Mouse (Mus musculus) adrenal gland, postnatal 25 days (tissue): ENCODE measurements around the gene Myh15. TPM values are rescaled to one million over a fixed set of nuclear protein-coding genes. Genes with fewer than 3 reads are reported as not detected.
"Not testable (repeated sequence)": the region's sequence is repeated elsewhere in the genome, so short reads cannot be mapped to it uniquely, and the experiment has no call there.

Experiments used
- DNase-seq: peaks from one replicate; pipeline ENCODE4 v3.0.0; 2021; ENCODE audit warnings: mixed read lengths
- long read RNA-seq: library from polyadenylated mRNA; stranded (forward); transcript quantifications from one replicate; pipeline ENCODE4 v2.0.0, GENCODE M21; 2021
- total RNA-seq: library from RNA; stranded (reverse); gene quantifications from 2 replicates; pipeline ENCODE4 v1.2.3, GENCODE M21; 2021

Gene Myh15
- total RNA-seq = not detected in 2 replicates
- long read RNA-seq = 0 reads

DNA sequence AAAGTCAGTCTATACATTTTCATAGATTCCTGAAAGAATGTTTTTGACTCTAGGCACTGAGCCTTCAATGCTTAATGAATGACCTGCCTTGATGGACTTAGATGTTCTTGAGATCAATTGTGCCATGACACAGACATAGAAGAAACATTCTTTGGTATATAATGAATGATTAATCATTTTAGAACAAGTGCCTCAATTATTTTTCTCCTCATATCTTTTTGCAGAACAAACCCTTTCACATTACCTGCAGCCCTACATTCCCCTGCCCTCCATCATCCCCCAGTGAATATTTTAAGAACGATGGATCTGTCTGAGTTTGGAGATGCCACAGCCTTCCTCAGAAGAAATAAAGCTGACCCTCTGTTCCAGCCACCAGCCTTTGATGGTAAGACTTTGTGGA is at the start of gene Myh15:
Gene Myh15, plus strand, starts transcription at position 301 of the 400 bp plus-strand sequence.
- DNase-seq = no peak

DNA sequence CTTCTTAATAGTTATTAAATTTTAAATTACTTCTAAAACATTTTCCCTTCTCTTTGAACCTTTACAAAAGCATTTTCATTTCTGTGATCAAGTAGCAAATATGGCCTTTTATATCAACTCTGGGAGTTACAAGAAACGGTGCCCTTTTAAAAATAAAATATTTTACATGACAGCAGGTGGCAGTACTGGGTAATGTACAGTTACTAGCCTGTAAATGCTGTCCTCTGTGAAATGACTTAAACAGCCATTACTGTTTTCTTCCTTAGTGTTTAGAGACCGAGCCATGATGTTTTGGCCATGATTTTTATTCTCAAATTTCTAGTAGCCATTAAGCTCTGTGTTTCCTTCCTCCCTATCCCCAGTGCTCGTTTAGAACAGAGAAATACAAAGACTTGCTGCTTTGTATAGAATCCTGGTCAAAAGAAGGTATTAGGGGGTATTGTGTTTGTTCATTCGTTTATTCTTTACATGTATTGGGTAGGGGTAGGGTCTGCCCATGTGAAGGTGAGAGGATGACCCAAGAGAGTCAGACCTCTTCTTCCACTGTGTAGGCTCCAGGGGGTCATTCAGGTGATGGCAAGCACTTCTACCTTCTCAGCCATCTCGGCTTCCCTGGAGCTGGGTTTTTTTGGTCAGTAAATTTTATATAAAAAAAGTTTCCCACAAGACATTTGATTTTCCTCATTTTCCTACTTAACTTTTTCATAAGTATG is 40.5 kb upstream of the Myh15 start:
- DNase-seq = no peak

DNA sequence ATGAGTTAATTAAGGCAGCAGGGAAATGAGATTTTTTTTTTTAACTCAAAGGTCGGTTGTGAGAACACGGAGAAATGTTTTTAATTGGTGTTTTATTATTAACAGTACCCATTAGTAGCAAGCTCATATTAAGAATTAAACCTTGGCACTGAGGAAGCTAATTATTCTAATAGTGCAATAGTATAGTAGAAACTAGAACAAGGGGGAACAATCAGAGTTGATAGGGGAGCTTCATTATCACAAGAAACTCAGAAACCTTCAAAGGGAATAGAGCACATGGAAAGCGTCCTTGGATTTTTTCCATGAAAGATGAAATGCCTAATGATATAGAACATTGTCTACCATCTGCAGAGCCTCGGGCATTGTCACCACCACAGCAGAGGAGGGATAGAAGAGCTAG is 21.4 kb upstream of the Myh15 start:
- no peak for DNase-seq

DNA sequence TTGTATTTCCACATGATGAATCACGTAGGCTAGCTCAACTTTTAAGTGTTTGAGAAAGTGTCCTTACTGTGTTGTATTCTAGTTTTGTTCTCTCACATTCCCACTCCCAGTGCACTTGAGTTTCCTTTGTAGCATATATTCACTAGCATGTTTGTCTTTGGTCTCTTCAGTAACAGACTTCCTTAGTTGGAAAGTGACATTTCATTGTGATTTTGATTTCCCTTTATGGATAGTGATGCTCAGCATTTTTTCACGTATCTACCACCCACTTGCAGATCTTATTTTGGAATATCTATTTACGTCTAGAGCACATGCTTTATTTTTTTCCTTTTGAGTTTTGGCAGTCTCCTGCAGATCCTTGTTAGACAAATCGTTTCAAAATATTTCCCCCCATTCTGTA is 19.5 kb upstream of the Myh15 start:
- no peak for DNase-seq

DNA sequence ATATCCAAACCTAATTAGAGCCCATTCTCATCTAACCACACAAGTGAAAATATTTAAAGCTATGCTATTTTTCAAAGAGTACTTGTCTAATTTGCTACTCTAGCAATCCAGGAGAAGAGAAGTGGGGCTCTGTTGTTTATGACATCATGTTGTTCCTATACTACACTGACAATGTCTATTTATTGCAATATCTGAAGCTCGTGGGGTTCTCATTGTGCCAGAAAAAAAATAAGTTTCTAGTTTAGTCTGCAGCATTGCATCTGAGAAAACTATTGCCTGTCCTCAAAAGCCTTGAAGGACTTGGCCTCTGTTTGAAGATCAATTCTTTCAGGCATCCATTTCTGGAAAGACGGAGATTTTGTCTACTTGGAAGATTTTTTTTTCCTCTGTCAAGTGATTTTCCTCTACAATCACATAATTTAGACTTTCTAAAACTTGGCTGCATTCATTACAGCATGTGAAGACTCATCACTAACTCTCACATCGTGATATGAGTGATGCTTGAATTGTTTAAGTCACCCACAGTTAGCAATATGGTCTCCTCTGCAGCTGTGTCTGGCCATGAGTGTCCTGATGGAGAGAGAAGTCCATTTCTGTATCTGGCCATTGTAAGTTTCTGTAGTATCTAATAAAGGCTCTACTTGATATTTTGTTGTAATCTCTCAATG is 16.6 kb upstream of the Myh15 start:
- no peak for DNase-seq

DNA sequence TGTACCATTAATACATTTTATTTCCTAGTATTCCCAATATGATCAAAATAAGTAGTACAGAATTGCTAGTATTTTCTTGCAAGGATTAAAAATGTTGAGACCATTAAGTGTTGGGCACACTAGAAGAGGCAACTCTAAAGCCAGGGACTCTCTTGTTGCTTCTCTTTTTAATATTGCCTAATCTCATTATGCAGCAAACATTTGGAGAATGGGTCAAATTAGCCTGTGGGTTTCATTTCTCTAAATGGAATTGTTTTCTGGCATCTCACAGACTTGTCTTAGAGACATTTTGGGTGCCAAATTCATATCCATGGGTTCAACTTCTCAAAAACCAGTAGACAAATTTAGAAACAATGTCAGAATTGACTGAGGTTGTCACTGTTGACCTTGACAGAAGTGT is 8.1 kb upstream of the Myh15 start:
- DNase-seq = no peak

DNA sequence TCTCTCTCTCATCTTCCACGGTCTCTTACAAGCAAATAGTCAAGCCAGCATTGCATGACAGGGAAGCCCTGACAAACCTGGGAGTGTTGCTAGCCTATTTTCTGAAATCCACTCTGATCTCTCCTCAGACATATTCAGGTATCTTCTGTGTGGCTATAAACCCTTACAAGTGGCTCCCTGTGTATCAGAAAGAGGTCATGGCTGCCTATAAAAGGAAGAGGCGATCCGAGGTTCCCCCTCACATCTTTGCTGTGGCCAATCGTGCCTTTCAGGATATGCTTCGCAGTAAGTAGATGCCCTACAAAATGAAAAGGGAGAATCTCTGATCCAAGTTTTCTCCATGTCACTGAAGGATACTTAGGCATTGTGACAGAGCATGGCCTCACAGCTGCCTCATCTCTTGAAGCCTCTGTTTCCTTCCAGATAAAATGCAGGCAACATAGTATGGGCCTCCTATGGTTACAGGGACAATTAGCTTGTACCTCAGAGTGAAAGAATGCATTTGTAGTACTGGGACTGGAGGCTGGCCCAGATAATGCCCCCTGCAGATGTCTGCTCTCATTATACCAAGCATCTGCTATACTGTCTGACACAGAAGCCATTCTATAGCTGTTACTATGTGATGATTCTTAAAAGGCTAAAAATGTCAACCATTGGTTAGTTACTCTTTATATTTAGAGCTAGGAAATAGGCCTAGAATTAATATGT is 12.1 kb downstream of the Myh15 start:
- DNase-seq = no peak

DNA sequence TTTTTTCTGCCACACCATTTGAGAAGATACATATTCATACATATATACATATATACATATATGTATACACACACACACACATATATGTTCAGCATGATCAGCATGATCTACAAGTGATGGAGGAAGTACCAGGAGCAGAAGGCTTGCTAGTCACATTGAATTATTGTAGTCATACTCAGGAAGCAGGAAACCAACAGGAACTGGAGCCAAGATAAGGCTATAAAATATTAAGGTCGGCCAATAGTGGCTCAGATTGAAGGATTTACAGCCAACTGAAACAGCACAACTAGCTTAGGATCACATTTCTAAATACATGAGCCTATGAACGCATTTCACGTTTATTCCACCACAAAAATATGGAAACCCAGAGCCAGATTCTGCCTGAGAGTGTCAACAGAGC is 14.0 kb downstream of the Myh15 start:
- no peak for DNase-seq

DNA sequence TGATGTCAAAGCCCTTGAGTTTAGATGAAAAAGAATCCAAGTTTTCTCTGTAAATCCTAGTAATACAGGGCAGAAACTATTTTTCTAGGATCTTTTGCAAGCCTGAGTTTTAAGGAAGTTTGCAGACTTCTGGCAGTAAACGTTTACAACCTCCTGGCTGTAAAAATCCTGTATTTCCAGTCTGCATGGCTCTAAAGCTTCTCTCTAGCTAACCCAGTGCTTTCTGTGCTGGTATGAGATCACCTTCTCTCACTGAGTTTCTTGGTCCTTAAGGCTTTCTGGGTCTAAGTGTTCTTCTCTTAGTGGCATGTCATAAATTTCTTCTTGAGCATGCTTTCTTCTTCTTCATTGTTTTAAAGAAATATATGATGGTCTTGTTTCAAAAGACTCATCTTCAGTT is 70.7 kb downstream of the Myh15 start:
- DNase-seq = no peak

DNA sequence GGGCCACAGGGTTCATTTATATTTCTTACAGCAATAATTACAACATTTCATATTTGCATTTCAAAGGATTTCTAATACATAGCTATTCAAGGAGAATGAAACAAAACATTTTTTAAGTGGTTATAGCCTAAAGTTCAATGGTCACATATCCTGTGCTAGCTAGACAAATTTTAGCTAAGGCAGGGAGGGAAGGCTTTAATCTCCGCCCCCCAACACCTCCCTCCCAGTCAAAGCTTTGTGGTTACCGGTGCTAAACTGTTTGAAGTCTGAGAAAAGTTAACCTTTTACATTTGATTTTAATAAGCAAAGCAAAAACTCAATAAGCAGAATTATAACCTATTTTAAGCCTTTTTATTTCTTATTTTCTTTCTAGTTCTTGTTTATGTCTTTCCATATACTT is 98.9 kb downstream of the Myh15 start:
- no peak for DNase-seq

DNA sequence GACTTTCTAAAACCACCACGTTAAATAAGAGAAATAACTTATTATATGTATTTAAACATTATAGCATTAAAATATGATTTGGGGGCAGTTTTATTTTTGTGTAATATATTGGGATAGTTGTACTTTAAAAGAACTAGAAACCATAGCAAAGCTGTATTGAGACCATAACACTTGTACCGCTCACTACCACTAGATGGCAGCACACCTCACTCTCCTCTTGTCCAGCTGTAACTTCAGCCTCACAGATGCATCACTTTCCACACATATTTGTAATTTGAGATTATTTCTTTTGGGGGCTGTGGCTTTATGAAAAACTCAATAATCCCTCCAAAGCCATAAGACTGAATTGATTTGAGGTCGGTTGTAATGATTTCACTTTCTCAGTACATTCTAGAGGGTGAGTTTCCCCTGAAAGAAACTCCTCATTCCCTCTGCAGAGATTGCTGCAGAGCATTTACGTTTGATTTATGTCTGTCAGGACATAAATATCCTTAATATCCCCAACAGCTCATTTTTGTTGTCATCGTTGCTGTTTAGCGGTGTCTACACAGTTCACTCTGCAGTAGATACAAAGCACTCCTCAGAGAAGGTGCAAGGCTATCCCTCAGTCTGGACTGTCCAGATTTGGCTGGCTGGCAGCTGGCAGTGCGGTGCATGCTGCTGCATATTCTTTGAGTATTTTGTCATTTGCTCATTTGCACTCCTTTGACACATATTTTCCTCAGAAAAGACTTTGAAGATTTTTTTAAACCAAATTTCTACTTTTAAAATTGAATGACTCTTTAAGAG is 107.3 kb downstream of the Myh15 start:
- DNase-seq = peak; percentile 40

DNA sequence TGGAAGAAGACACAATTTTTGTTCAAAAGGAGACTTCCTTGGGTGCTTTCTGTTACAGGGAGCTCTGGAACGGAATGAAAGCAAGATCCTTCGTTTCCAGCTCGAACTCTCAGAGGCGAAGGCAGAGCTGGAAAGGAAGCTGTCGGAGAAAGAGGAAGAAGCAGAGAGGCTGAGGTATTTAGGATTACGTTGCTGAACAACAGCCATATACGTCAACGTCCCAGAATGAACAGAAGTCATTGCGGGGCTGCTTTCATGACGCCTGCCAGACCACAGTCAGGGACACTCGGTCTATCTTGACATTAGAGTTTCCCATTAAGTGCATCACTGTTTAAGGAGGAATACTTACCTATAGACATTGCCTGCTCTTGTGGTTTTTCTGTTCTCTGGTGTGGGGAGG is 108.4 kb downstream of the Myh15 start:
- DNase-seq = no peak

DNA sequence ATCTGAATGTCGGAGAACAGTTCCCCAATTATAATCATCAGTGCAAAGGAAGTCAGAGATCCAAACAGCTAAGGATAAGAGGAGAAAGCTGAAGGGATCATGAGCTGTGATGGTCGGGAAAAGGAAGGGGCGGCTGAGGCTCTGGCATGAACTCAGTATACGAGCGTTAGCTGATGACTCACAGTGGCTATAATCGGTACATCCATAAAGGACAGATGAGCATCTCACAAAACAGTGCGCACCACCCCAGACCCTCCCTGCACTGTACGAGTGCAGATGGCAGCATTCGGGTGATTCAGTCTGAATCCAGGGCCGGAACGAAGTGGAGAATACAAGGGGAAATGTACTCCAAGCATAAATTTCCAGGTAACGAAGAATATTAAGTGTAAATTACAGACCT is 110.0 kb downstream of the Myh15 start:
- DNase-seq = no peak

DNA sequence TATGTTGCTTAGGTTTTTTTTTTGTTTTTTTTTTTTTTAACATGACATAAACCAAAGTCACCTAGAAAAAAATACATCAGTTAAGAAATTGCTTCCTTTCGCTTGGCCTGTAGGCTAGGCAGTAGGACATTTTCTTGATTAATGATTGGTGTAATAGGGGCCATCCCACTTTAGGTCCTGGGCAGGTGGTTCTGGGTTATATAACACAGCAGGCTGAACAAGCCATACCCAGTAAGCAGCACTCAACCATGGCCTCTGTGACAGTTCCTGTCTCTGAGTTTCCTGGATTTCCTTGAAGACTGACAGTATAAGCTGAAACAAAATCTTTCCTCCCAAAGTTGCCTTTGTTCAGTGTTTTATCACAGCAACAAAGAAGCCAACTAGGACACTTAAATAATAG is 117.8 kb downstream of the Myh15 start:
- DNase-seq = no peak

DNA sequence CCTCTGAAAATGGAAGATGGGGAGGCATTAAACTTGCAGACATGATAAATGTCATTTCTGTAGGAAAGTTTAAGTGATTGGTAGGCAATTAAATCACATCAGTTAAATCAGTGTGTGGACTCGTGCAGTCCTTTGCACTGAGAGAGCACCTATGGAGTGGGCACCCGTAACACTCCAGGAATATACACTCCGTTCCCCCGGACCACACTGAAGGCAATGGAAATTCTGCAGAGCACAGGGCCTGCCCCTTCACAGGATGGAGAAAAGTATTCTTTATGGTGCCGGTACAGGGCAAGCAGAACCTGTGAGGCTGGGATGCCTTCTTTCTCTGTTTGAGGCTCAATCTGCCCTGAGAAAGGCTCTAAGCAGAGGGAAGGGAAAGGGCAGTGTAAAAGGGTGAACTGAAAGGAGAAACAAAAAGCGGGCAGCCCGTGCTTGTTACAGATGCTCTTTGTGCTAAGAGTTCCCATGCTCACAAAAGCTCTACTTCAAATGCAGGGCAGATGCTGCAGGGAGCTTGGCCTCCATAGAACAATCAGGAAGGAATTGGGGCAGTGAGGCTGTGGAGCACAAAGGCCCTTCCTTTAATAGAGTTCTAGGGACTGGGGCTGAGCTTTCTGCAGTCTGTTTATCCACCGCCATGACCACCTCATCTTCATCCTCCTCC is 118.6 kb downstream of the Myh15 start:
- DNase-seq = no peak

DNA sequence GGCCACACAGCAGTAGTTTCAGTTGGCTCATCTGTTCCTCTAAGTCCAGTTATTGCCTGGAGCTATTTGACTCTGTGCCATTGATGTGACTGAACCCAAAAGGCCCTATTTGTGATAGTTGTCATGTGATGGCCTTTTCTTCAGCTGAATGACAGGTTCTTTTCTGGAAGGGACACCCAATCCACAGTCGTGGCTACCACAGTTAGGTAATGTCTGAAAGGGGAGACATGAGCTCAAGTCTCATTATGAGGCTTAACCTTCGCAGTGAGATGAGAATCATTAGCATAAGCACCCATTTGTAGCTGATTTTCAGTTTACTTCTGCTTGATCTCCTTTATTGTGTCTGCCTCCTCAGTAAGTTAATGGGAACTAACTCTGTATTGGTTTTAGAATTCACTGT is 136.2 kb downstream of the Myh15 start:
- no peak for DNase-seq

DNA sequence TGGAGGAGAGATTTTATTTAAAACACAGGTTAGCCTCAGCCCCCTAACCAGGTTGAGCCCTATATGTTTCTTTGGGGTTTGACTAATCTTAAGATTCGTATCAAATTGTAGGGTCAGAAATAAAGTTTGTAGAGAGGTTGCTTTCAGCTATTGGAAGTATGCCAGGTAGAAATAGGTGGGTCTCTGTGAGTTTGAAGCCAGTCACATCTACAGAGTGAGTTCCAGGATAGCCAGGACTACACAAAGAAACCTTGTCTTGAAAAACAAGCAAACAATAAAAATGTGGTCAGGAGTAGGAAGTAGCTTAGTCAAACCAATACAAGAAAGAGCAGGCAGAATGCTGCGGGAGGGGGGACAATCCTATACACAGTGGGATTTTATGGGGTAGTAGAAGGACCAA is 136.7 kb downstream of the Myh15 start:
- no peak for DNase-seq

DNA sequence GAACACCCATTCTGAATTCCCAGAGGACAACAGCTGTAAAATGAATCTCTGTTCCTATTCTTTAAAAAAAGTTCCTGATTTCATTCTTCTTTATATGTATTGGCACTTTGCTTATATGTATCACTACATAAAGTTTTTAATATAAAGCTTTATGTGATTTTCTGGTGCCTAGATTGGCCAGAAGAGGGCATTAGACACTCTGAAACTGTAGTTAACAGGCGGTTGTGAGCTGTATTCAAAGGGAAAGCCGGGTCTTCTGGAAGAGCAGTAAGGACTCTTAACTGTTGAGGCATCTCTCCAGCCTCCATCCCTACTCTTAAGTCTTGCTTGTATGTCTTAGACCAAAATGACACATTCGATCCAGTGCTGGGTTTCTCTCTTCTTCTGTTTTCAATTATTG is 139.0 kb downstream of the Myh15 start:
- DNase-seq = no peak

DNA sequence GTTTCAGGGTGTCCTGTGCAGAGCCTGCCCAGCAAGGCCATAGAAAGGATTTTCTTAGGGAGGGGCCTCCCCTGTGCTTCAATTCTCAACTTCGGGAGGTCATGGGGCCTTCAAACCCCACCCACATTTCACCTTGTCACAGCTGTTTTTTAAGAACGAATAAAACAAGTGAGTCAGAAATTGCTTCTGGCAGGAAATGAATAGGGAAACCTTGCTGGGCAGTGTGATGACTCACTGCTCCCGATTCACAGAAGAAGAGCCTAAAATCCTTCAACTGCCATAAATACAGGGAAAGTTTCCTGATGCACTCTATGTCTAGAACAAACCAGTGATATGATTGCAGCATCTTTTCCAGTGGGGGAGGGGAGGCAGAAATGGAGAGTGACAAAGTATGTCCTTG is 140.7 kb downstream of the Myh15 start:
- DNase-seq = peak; percentile 2

DNA sequence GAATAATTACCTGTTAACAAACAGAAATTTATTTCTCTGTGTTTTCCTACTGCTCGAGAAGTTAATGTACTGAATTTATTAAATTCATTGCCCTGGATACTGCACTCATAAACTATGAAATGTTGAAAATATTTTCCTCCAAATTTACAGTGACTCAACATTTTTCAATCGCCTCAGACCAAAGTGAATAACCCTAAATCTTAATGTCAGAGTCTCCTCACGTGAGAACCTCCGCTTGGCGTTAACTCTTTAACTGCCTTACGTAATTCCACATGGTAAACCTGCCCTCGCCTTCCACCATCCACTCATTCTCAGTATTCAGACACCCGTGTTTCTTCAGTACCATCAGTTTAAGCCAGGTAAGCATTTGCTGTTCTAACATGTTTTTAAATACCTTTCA is 166.4 kb downstream of the Myh15 start:
- DNase-seq = no peak

DNA sequence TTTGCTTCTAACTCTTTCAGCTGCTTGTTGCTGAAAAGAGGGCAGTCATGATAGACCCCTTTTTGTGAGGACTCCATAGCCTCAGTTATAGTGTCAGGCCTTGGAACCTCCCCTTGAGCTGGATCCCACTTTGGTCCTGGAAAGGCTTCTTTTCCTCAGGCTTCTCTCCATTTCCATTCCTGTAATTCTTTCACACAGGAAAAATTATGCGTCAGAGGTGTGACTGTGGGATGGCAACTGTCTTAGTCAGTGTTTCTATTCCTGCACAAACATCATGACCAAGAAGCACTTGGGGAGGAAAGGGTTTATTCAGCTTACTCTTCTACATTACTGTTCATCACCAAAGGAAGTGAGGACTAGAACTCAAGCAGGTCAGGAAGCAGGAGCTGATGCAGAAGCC is 186.2 kb downstream of the Myh15 start:
- not testable (repeated sequence) for DNase-seq
